Mouse (Mus musculus): ENCODE data around the gene Gm17359. TPM values are rescaled to one million over a fixed set of nuclear protein-coding genes. Genes with fewer than 3 reads are reported as not detected.

Gene Gm17359
- total and polyA plus RNA-seq, 3 experiments: not detected

DNA sequence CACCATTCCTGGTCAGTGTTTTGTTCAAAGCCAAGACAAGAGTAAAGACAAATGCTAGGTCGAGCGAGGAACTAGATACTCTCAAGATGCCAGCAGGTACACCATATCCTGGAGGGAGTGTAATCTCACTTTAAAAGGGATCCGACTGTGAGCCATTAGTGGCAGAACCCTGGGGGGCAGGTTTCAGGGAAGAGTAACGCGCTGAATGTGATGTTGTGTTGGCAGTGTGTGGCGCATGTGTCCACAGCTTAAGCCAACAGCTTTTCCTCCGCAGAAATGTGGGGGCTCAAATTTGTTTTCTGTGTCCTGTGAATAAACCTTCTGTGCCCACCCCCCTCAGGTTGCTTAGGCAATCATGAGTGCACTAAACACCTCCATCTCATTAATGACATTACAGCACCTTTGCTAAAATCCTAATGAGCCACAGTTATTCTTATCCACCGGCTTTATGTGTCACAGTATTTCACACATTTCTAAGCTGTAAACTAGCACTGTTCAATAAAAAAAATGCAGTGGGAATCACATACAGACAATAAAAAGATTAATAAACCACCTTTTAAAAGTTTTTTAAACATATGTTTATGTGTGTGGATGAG, 49.1 kb downstream of the Gm17359 start:
- Histone ChIP-seq H3K4me3 (replicated peaks in 1 of 3; ENCODE audit: low read depth in 2 of 3, low read length in 2 of 3, poor library complexity in 1 of 3) (no peak overlapping the region), H3K27ac (ENCODE audit: insufficient read depth, low read depth) (no peak overlapping the region), H3K27me3 (replicated peaks) (no peaks in the 10 kb centered on the region), H3K9me3 (replicated peaks; ENCODE audit: low read length) (no peaks in the 10 kb centered on the region), H3K79me2 (replicated peaks; ENCODE audit: control insufficient read depth, extremely low read depth, insufficient read depth, poor library complexity, severe bottlenecking) (no peaks in the 10 kb centered on the region), H3K4me1 (ENCODE audit: control insufficient read depth in 1 of 2, insufficient read depth in 2 of 2) (no peaks in the 10 kb centered on the region), H3K4me2 (ENCODE audit: insufficient read depth, low read depth, poor library complexity, severe bottlenecking) (no peak overlapping the region), H3K36me3 (replicated peaks in 1 of 2; ENCODE audit: control insufficient read depth in 1 of 2, insufficient read depth in 1 of 2, low read length in 1 of 2) (no peaks in the 10 kb centered on the region), H3K9ac (ENCODE audit: insufficient read depth, low read depth) (no peak overlapping the region)
- TF ChIP-seq BHLHE40 (IDR thresholded peaks at IDR 0.05; ENCODE audit: low read depth, low read length) (no peak), SMC3 (IDR thresholded peaks at IDR 0.05; ENCODE audit: low read depth, low read length) (no peak), E2F4 (IDR thresholded peaks at IDR 0.05; ENCODE audit: insufficient replicate concordance, low read depth, low read length) (no peak), TCF12 (IDR thresholded peaks at IDR 0.05; ENCODE audit: low read depth, low read length) (no peak), UBTF (IDR thresholded peaks at IDR 0.05; ENCODE audit: low read depth, low read length) (no peak), PAX5 (IDR thresholded peaks at IDR 0.05; ENCODE audit: low read length) (no peak), CTCF (conservative IDR thresholded peaks at IDR 0.05 in 1 of 2, IDR thresholded peaks at IDR 0.05 in 1 of 2; ENCODE audit: low read depth in 2 of 2, low read length in 2 of 2) (no peak), MXI1 (IDR thresholded peaks at IDR 0.05; ENCODE audit: low read depth, low read length) (no peak), MAZ (IDR thresholded peaks at IDR 0.05; ENCODE audit: low read depth, low read length) (no peak), RCOR1 (conservative IDR thresholded peaks at IDR 0.05; ENCODE audit: low read depth, low read length) (no peak), RAD21 (IDR thresholded peaks at IDR 0.05; ENCODE audit: low read depth, low read length) (no peak), MYC (IDR thresholded peaks at IDR 0.05; ENCODE audit: low read depth, low read length) (no peak)
- no peak for DNase-seq (ENCODE audit: extremely low read depth)
- in situ Hi-C loops (cut with MboI; ENCODE audit: low pct_ligation_motif_present, low pct_unique_long_range_greater_than_20kb, low sequenced_read_pairs): no loop called here
- dilution Hi-C loops (cut with MboI; ENCODE audit: extremely low pct_ligation_motif_present, extremely low pct_unique_long_range_greater_than_20kb, low sequenced_read_pairs): no loop called here

DNA sequence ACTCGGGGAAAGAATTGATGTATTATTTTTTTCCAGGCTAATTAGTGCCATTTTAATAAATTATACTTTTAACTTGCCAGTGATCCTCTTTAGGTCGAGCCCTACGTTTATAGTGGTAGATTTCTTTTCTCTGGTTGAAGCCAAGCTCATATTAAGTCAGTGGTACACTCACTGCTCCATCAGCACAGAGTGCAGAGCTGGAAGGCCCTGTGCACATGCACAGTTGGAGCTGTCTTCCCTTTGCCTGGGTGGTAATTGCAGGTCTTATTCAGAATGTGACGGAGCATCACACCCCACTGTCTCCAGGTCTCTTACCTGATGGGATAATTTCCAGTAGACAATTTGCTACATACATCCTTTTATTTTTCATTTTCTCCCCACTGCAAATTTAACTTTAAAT, 52.6 kb downstream of the Gm17359 start:
- no peak for TF ChIP-seq POLR2AphosphoS2 (IDR thresholded peaks at IDR 0.05; ENCODE audit: low read depth, low read length)
- no peak for TF ChIP-seq ZMIZ1 (IDR thresholded peaks at IDR 0.05; ENCODE audit: low read depth, low read length)
- TF ChIP-seq SMC3 (IDR thresholded peaks at IDR 0.05; ENCODE audit: low read depth, low read length): no peak
- no peak for TF ChIP-seq MXI1 (IDR thresholded peaks at IDR 0.05; ENCODE audit: low read depth, low read length)
- TF ChIP-seq RCOR1 (conservative IDR thresholded peaks at IDR 0.05; ENCODE audit: low read depth, low read length): no peak
- TF ChIP-seq SIN3A (IDR thresholded peaks at IDR 0.05; ENCODE audit: low read length): no peak
- TF ChIP-seq ZC3H11A (IDR thresholded peaks at IDR 0.05; ENCODE audit: low read depth, low read length): no peak
- TF ChIP-seq NRF1 (IDR thresholded peaks at IDR 0.05; ENCODE audit: low read depth, low read length): no peak
- TF ChIP-seq ELF1 (IDR thresholded peaks at IDR 0.05; ENCODE audit: low read depth, low read length): no peak
- TF ChIP-seq USF1 (IDR thresholded peaks at IDR 0.05; ENCODE audit: low read depth, low read length): no peak
- TF ChIP-seq GABPA (IDR thresholded peaks at IDR 0.05; ENCODE audit: insufficient replicate concordance, low read depth, low read length): no peak
- TF ChIP-seq PAX5 (IDR thresholded peaks at IDR 0.05; ENCODE audit: low read length): no peak
- TF ChIP-seq UBTF (IDR thresholded peaks at IDR 0.05; ENCODE audit: low read depth, low read length): no peak
- no peak for TF ChIP-seq ZKSCAN1 (IDR thresholded peaks at IDR 0.05; ENCODE audit: borderline replicate concordance, low read depth, low read length)
- TF ChIP-seq JUND (conservative IDR thresholded peaks at IDR 0.05; ENCODE audit: low read depth, low read length): no peak
- TF ChIP-seq MAFK (IDR thresholded peaks at IDR 0.05; ENCODE audit: insufficient replicate concordance, low read length): no peak
- no peak for TF ChIP-seq MEF2A (IDR thresholded peaks at IDR 0.05; ENCODE audit: borderline replicate concordance, low read depth, low read length)
- TF ChIP-seq USF2 (conservative IDR thresholded peaks at IDR 0.05; ENCODE audit: low read depth, low read length): no peak
- no peak for TF ChIP-seq MYC (IDR thresholded peaks at IDR 0.05; ENCODE audit: low read depth, low read length)
- no peak for TF ChIP-seq JUN (IDR thresholded peaks at IDR 0.05; ENCODE audit: insufficient read depth, low read depth, low read length)
- Histone ChIP-seq H3K9ac (ENCODE audit: insufficient read depth, low read depth) (no peak overlapping the region), H3K27ac (ENCODE audit: insufficient read depth, low read depth) (no peak overlapping the region), H3K4me2 (ENCODE audit: insufficient read depth, low read depth, poor library complexity, severe bottlenecking) (no peak overlapping the region), H3K4me1 (ENCODE audit: control insufficient read depth in 1 of 2, insufficient read depth in 2 of 2) (no peaks in the 10 kb centered on the region), H3K4me3 (replicated peaks in 1 of 3; ENCODE audit: low read depth in 2 of 3, low read length in 2 of 3, poor library complexity in 1 of 3) (no peak overlapping the region), H3K27me3 (replicated peaks) (no peaks in the 10 kb centered on the region), H3K79me2 (replicated peaks; ENCODE audit: control insufficient read depth, extremely low read depth, insufficient read depth, poor library complexity, severe bottlenecking) (no peaks in the 10 kb centered on the region), H3K36me3 (replicated peaks in 1 of 2; ENCODE audit: control insufficient read depth in 1 of 2, insufficient read depth in 1 of 2, low read length in 1 of 2) (no peaks in the 10 kb centered on the region), H3K9me3 (replicated peaks; ENCODE audit: low read length) (peaks cover 4% of the 10 kb centered on the region)
- no peak for DNase-seq (ENCODE audit: extremely low read depth)
- in situ Hi-C loops (cut with MboI; ENCODE audit: low pct_ligation_motif_present, low pct_unique_long_range_greater_than_20kb, low sequenced_read_pairs): no loop called here
- dilution Hi-C loops (cut with MboI; ENCODE audit: extremely low pct_ligation_motif_present, extremely low pct_unique_long_range_greater_than_20kb, low sequenced_read_pairs): no loop called here
